Mouse (Mus musculus) heart, postnatal 0 days (tissue): ENCODE results near the gene Tmem203. TPM values are rescaled to one million over a fixed set of nuclear protein-coding genes. Genes with fewer than 3 reads are reported as not detected.

Experiments used
- ATAC-seq: fragments of 200-750 bp; cut with Nextera tagmentation; 2 replicates; pipeline ENCODE4 v1.8.0; 2017; ENCODE audit warnings: low read depth, moderate number of reproducible peaks, moderate library complexity; ENCODE audit not compliant: insufficient read depth
- DNase-seq: peaks from one replicate; pipeline ENCODE4 v3.0.0-alpha.2; 2016; ENCODE audit warnings: low spot score
- H3K27ac ChIP-seq: fragments of 300-500 bp; sonication (generic); 2 replicates; pipeline ENCODE4 v1.5.1; 2014; ENCODE audit warnings: low read depth, mild to moderate bottlenecking
- H3K27me3 ChIP-seq: fragments of 300-500 bp; sonication (generic); 2 replicates; pipeline ENCODE4 v1.6.1; 2014; ENCODE audit warnings: low read length, mixed read lengths; ENCODE audit not compliant: control insufficient read depth, insufficient read depth
- H3K36me3 ChIP-seq: fragments of 300-500 bp; sonication (generic); replicated peaks from 2 replicates; pipeline ENCODE4 v1.6.1; 2014; ENCODE audit warnings: low read length, mixed read lengths; ENCODE audit not compliant: control insufficient read depth, insufficient read depth
- H3K4me1 ChIP-seq: fragments of 300-500 bp; sonication (generic); 2 replicates; pipeline ENCODE4 v1.6.1; 2014; ENCODE audit warnings: antibody characterized with exemption; ENCODE audit not compliant: control insufficient read depth, insufficient read depth
- H3K4me2 ChIP-seq: fragments of 300-500 bp; sonication (generic); 2 replicates; pipeline ENCODE4 v1.6.1; 2014; ENCODE audit warnings: low read depth, mild to moderate bottlenecking, low read length, moderate library complexity
- H3K4me3 ChIP-seq: fragments of 300-500 bp; sonication (generic); 2 replicates; pipeline ENCODE4 v1.5.1; 2014; ENCODE audit warnings: low read depth, low read length
- H3K9ac ChIP-seq: fragments of 300-500 bp; sonication (generic); replicated peaks from 2 replicates; pipeline ENCODE4 v1.6.1; 2014; ENCODE audit warnings: low read depth, low read length, mixed read lengths
- H3K9me3 ChIP-seq: fragments of 300-500 bp; sonication (generic); replicated peaks from 2 replicates; pipeline ENCODE4 v1.6.1; 2016; ENCODE audit warnings: low read length; ENCODE audit not compliant: control insufficient read depth
- CTCF ChIP-seq: IDR thresholded peaks from 2 replicates; pipeline ENCODE4 v1.5.1; 2016; ENCODE audit warnings: antibody characterized with exemption, control low read depth, low read depth
- EP300 ChIP-seq: IDR thresholded peaks from 2 replicates; pipeline ENCODE4 v1.6.1; 2016; ENCODE audit warnings: antibody characterized with exemption, low read depth
- WGBS: fragments of 180-500 bp; shearing (Covaris S2); extraction: QIAGEN DNeasy Blood & Tissue Kit; methylation state at CpG from one replicate; pipeline ENCODE4 v1.1.7; 2014; 5-methylcytosine and 5-hydroxymethylcytosine counted together
- polyA plus RNA-seq: library from polyadenylated mRNA; unstranded; fragments of >200 nt; fragmentation: Nextera tagmentation; extraction: Ambion mirVana; gene quantifications from 2 replicates; pipeline ENCODE4 v1.2.1, GENCODE M21; 2015
- total RNA-seq: library from RNA; depleted of rRNA; stranded (reverse); fragments of >200 nt; gene quantifications from 2 replicates; pipeline ENCODE4 v1.2.3, GENCODE M21; 2014; ENCODE audit warnings: low replicate concordance

Gene Tmem203
- total and polyA plus RNA-seq, 2 experiments from 2014 or later, result 25.6 to 42.0 TPM

DNA sequence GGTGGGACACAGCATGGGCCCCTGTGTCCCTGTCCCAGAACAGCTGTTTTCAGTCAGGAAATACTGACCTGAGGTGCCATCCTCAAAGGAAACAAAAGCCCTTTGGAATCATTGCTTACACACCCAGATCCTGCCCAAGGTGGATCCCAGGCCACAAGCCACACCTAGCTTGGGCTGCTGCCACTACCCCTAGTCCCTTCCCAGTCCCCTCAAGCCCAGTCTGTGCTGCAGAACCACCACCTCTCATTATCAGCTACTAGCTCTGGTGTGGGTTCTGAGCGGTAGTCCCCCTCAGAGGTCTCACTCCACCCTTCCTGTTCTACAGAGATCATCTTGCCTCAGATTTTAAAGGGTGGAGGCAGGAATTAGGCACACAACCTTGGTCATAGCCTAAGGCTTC is 31.1 kb downstream of the Tmem203 start:
- 53% methylated on average over 1 of the region's 1 CpGs for WGBS
- Histone ChIP-seq H3K4me2 (no peak overlapping the region), H3K27me3 (peaks cover 34% of the 10 kb centered on the region), H3K4me1 (peaks cover 11% of the 10 kb centered on the region), H3K9me3 (no peaks in the 10 kb centered on the region), H3K27ac (no peak overlapping the region), H3K36me3 (peaks cover 44% of the 10 kb centered on the region), H3K4me3 (no peak overlapping the region), H3K9ac (no peak overlapping the region)
- TF ChIP-seq CTCF, result no peak
- no peak for TF ChIP-seq EP300
- DNase-seq, result no peak
- ATAC-seq, result no peak

DNA sequence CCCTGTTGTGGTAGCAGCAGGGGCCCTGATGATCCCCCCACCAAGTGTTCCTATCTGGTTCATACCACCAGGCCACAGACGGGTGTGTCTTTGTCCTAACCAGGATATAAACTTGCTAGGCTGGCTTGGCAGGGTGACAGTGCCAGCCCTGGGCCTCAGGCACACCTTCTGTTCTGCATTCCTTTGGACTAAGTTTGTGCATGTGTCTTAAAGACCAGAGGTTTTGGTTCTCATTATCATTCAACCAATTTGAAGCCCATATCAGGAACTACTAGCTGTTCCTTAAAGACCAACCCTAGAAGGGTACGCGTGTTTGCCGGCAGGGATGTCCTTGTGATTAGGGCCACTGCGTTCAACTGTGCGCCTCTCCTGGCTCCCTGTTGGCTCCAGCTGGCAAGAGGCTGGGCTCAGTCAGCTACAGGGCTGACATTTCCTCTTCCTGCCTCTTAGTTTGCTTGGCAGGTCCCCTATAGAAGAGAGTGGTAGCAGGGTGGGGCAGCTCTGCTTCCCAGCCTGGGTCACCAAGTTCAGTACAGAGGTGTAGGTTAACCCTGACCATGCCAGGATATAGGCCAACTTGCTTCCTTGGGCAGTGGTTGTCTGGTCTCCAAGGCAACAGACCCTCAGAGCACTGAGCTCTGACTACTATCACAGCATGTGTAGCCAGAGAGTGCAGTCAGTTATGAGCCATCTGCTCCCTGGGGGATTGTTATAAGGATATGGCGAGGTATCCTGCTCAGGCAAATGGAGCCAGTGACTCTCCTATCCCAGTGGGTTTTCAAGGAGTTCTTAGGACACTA is 31.8 kb downstream of the Tmem203 start:
- ATAC-seq, result peak; percentile 43
- Histone ChIP-seq H3K4me1 (peaks cover 12% of the 10 kb centered on the region), H3K27me3 (peaks cover 41% of the 10 kb centered on the region), H3K9ac (no peak overlapping the region), H3K9me3 (no peaks in the 10 kb centered on the region), H3K4me2 (no peak overlapping the region), H3K36me3 (peaks cover 40% of the 10 kb centered on the region), H3K4me3 (no peak overlapping the region), H3K27ac (no peak overlapping the region)
- DNase-seq, result no peak
- no peak for TF ChIP-seq EP300
- no peak for TF ChIP-seq CTCF
- 24% methylated on average over 7 of the region's 7 CpGs for WGBS

DNA sequence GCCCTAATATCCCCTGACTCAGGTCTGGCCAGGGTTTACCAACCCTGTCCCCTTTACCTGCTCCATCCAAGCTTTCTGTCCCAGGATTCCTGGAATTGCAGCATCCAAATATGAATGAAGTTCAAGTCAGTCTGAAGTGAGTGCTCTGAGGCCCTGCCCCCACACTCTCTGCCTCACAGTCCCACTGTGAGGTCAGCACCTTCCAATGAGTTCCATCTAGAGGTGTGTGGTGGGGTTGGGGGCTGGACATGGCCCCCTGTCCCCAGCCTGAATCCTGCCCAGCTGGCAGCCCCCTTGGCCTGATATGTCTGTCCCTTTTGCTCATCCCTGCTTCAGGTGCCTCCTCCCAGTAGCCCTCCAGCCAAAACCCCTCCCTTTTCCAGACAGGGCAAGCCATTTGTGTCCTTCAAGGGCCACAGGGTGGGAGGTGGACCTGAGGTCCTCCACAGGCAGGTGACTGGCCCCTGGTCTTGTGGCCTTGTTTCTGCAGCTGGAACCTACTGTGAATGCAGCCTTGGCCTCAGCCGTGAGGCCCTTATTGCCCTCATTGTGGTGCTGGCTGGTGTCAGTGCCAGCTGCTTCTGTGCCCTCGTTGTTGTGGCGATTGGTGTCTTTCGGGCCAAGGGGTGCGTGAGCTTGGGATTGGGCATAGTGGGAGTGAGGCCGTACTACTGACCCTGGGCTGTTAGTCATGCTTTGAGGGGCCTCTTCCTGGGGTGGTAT is 32.8 kb downstream of the Tmem203 start, which contains the start of gene Tmem210:
Gene Tmem210, plus strand, starts transcription at position 219 of the 723 bp plus-strand sequence.
- no peak for DNase-seq
- no peak for ATAC-seq
- Histone ChIP-seq H3K9me3 (no peaks in the 10 kb centered on the region), H3K4me1 (peaks cover 18% of the 10 kb centered on the region), H3K9ac (no peak within 1 kb of the TSS), H3K36me3 (peaks cover 29% of the 10 kb centered on the region), H3K4me2 (no peak within 1 kb of the TSS), H3K4me3 (no peak within 1 kb of the TSS), H3K27me3 (peaks cover 49% of the 10 kb centered on the region), H3K27ac (no peak within 1 kb of the TSS)
- WGBS, result 73% methylated on average over 6 of the region's 6 CpGs
- TF ChIP-seq EP300, result no peak
- TF ChIP-seq CTCF, result no peak

DNA sequence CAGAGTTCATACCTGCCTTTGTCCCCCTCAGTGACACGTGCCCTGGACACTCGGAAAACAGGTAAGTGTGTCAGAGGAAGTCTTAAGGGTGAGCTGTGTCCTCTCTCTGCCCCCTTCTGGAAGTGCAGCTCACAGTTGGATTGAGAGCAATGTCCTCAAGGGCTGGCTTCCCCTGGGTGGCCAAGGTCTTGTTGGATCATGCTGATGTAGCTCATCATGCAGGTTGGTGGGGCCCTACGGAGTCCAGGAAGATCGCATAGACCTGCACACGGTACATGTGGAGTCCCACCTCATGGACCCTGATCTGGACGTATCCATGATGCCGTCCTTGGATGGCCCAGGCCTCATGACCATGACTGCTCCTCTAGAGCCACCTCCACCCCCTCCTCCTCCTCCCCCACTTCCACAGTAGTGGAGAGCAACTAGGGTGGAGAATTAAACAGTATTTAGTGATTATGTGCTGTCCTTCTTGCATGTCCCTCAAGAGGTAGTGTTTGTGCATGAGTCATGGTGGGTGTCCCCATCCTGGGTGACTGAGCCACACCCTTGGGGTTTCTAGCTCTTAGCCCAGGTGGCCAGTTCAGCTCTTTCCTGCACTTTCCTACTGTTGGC is 33.6 kb downstream of the Tmem203 start:
- Histone ChIP-seq H3K9me3 (no peaks in the 10 kb centered on the region), H3K27ac (no peak overlapping the region), H3K4me2 (no peak overlapping the region), H3K4me3 (no peak overlapping the region), H3K36me3 (peaks cover 23% of the 10 kb centered on the region), H3K9ac (no peak overlapping the region), H3K4me1 (peaks cover 18% of the 10 kb centered on the region), H3K27me3 (peaks cover 53% of the 10 kb centered on the region)
- 81% methylated on average over 7 of the region's 7 CpGs for WGBS
- ATAC-seq, result no peak
- TF ChIP-seq CTCF (no peak), EP300 (no peak)
- no peak for DNase-seq

DNA sequence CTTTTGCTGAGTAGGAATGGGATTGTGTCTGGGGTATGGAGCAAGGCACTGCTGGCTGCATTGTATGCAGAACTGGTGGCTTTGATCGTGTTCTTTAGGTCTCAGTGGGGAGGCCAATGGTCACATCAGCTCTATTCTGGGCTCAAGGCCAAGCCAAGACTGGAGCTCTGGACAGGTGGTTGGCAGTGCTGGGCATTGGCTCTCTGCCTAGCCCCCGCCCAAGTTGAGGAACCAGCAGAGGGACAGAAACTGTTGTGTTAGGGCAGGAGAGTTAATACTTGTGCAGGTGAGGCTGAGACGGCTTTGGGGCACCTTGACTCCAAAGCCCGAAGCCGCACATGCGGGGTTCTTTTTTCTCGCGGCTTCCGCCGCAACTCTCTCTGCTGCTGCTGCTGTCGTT is 34.4 kb downstream of the Tmem203 start, which contains the start of gene Lrrc26:
Gene Lrrc26, plus strand, starts transcription at position 265 of the 400 bp plus-strand sequence.
- WGBS, result 8% methylated on average over 11 of the region's 11 CpGs
- Histone ChIP-seq H3K27me3 (peaks cover 61% of the 10 kb centered on the region), H3K4me2 (peak within 1 kb of the TSS; percentile 52), H3K36me3 (peaks cover 15% of the 10 kb centered on the region), H3K9ac (no peak within 1 kb of the TSS), H3K9me3 (no peaks in the 10 kb centered on the region), H3K27ac (no peak within 1 kb of the TSS), H3K4me1 (peaks cover 18% of the 10 kb centered on the region), H3K4me3 (peak within 1 kb of the TSS; percentile 29)
- TF ChIP-seq CTCF (no peak), EP300 (no peak)
- DNase-seq (no peak), ATAC-seq (no peak)
